Mouse (Mus musculus) cerebellum, postnatal 36 days (tissue): ENCODE results near the gene Fndc3b.

Experiments used
- DNase-seq, 2 experiments: peaks; one replicate each; pipeline ENCODE4 v3.0.0; 2021 to 2022; ENCODE audit warnings: mixed read lengths in 2 of 2

The Fndc3b gene

GRCm38 (mm10) chr3:27550409-27550808 is 160.7 kb downstream of the Fndc3b start:
- DNase-seq, result no peak

DNA sequence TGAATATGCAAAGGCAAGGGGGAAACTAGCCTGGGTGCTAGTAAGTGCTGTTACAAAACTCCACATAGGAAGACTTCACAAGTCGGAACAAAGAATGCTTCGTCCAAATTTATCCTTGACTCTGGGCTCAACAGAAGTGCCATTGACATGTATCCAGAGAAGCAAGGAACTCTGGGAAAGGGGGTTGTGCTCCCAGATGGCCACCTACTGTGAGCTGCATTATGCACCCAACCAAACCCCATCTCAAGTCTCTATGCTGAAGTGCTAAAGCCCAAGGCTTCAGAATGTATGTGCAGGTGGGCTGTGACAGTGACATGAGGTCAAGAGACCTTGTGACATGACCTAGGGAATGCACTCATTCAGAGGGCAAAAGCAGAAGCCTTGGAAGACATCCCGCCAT is 165.5 kb downstream of the Fndc3b start:
- no peak for DNase-seq

DNA sequence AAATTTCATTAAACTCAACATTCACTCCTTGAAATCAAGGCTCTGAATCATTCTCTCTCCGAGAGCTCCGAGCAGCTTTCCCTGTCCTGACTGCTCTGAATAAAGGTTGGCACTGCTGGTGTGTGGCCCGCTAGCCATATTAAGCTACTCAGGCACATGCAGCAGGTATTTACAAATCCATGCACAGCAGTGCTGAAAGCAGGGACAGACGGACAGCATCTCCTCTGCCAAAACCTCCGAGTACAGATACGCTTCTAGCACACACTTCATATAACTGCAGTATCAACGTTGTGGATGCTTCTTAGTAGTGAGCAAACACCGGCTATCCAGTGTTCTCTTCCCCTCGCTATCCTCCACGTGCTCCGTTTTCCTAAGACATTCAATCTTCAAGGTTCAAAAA is 167.0 kb downstream of the Fndc3b start:
- no peak for DNase-seq

GRCm38 (mm10) chr3:27541841-27542240 is 169.3 kb downstream of the Fndc3b start:
- no peak for DNase-seq

DNA sequence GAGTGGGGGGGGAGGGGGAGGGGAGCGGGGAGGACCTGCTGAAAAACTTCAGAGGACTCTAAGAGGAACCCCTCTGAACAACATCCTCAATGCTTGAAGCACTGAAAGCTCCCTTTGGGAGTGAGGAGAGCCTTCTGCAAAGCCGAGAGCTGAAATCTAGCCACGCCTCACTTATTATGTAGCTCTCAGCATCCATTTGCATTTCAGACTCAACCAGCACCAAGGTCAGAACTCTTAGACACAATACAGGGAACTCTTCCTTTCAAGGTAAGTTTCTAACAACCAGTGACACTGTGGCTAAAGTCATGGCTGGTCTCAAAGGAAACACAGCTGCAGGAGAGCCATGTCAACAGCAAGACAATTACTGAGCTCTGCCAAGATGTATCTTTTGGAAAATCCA is 169.9 kb downstream of the Fndc3b start:
- DNase-seq, result no peak

DNA sequence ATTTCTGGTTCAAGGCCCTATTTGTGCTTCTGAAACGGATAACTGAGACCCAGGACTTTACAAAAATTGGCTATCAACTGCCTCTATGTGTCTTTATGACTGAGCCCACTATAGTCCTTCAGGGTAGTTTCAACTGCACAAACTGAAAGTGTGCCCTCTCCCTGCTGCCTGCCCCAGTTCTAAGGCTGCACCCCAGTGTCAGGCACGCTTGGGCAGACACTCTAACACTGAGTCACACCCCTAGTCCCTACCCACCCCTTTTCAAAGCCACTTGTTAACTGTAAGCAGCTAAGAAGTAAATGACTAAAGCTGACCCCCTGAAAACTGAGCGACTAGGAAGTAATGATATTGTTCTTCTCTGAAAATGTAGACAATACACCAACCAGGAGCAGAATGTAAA is 176.9 kb downstream of the Fndc3b start:
- no peak for DNase-seq

DNA sequence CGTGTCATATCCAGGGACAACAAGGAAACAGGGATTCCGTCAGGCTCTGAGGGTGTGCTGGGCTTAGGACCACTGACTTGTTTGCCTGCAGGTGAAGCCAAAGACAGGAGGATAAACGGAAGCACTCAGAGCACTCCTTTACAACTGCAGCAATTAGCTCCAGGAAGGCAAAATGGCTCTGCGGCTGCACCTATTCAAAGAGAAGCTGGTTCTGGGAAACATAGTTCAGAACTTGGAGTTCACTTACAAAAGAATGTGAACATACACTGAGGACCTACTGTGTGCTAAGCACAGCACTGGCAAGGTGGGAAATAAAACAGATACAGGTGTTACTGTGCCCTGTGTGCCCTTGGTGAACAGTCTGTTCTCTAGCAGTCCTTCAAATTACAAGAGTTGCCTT is 177.4 kb downstream of the Fndc3b start:
- DNase-seq, result no peak

GRCm38 (mm10) chr3:27531993-27532392 is 179.1 kb downstream of the Fndc3b start:
- no peak for DNase-seq

DNA sequence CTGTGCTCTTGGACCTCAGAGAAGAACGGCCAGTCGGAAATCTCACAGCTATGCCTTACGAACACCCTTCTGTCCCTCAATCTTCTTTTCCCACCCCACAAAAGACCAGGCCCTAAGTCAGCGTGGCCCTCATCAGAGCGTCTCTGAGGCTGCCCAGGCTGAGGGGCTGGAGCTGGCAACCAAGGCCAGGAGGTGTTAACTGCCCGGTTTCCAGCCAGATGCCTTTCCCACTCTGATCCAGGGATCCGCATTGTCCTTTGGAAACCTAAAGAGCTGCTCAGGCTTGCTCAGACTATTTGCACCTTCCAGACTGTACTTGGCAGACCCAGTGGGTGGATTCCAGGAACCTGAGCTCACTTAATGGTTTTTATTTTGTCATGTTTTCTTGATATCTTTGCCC is 180.7 kb downstream of the Fndc3b start:
- no peak for DNase-seq

DNA sequence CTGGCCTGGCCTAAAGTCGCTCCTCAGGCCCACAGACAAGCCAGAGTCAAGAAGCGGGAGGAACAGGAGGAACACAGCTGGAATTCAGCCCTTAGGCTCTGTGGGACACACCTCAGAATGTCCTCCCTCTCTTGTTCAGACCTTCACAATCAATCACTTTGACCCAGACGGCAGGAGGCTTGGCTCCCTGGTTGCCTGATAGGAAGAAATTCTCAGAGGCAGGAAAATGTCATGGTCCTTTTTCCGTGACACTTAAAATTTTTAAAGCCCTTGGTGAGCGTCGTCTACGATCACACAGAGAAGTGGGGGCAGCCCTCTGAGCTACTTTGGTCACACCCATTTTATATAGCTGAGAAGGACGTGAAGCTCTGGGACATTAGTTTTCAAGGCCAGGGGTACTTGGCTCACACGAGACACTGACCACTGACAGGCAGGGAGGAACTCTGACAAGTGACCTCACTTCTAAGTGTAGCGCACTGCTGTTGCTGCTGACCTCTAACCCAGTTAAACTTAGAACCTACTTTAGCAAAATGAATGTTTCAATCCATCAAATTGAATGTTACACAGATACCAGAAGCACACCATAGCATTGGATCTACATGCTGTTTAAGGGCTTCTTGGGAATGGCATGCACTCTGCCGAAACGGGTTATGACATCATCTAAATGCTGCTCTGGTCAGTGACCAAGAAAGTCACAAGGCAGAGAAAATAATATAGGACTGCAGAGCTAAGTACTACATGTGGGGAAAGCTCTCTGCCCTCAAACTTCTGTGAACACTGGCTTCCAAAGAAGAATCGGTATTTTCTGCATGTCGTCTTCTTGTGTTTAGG is 181.7 kb downstream of the Fndc3b start:
- DNase-seq, result no peak

DNA sequence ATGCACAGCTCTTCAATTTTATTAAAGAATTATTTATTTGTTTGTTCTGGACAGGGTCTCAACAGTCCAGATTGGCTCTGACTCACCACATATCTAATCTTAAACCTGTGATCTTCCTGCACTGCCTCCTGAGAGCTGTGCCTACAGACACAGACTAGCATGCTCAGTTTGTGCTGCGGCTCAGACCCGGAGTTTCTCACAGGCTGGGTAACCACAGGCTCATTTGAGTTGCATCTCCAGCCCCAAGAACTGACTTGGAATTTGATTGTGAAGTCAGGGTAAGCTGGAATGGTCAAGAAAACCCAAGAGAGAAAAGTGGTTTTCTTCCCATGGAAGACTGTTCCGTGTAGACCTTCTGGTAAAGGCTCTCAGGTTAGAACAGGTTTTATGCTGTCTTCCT is 184.1 kb downstream of the Fndc3b start:
- no peak for DNase-seq

- DNase-seq, result no peak
Measured at GRCm38 (mm10) chr3:27523176-27523936, 187.8 kb downstream of the Fndc3b start.

DNA sequence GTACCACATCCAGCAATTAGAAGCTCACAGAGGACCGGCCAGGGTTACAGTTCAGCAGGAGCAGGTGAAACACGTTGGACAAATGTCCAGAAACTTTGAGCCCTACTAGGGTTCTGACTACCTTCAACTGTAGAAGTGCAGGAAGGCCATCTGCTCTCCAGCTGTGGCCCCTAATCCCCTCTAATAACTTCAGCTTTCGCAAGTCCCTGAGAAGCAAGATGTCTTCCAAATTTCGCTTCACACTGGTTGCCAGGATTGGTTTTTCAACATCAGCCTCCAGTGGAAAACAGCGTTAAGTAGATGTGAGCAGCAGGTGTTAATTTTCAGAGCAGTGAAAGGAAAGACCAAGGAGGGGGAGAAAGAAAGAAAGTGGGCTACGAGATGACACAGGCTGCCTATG is 190.7 kb downstream of the Fndc3b start:
- DNase-seq, result no peak

DNA sequence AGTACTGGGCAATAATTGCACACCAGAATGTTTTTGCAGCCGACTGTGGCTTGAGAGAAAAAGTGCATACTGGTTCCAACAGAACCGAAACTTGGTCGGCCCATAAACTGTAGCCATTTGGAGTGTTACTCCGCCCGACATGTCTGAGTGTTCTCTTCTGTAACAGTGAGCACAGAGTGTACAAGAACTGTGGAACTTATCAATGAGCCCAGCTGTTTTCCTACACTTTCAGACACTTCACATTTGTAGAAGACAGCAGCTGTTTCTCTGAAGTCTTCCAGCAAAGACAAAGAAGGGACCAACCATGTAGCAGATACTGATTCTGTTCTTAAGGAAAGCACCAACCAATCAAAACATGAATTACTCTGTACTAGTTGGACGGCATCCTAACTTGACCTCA is 191.6 kb downstream of the Fndc3b start:
- DNase-seq, result no peak

GRCm38 (mm10) chr3:27518935-27519334 is 192.2 kb downstream of the Fndc3b start:
- DNase-seq, result no peak

DNA sequence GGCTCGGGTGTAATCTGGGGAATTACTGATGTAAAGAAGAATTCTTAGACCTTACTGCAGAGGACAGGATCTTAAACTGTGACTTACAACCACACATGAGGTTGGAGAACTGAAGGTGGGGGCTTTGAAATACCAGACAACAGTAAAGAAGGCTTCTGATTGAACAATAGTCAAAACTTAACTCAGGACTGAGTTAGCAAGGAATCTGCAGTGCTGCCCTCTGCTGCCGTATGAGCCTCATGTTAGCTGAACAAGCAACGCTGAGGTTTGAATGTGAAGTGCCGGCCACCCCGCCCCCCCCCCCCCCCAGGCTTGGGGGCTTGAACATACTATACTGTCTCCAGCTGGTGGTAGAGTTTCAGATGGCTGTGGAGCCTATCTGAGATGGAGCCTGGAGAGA is 194.6 kb downstream of the Fndc3b start:
- DNase-seq, result no peak

- DNase-seq, result no peak
Measured at GRCm38 (mm10) chr3:27511765-27512164, 199.3 kb downstream of the Fndc3b start.

DNA sequence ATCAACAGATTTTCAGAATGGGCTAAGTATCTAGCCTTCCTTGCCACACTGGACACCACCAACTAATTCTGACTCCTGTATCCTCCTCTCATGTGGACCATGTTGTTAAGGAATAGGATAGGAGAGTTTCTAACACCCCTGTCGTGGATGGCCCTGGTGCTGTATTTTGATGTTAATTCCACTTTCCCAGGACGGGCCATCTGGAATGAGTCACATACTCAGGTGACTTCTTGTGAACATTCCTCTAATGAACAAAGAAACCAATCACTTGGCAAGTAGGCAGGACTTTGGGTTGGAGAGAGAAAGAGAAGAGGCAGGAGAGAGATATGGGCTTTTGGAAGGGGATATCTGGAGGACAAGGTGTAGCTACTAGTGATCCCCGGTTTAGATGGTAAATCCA is 204.2 kb downstream of the Fndc3b start:
- no peak for DNase-seq

DNA sequence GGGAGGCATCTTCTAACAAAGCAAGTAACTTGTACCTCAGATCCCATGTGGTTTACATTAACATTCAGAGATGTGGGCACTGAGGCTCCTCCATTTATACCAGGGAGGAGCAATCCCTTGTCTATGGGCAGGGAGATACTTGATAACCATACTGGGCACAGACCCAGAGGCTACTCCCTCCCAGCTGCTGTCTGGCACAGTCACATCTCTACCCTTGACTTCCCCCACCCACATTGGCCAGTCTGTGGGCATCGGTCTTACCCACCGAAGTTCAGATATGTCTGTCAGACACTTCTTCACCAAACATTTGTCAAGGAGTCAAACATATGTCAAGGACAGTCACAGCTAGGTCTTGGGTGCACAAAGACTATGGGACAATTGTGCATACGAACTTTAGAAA is 205.5 kb downstream of the Fndc3b start:
- DNase-seq, result no peak

GRCm38 (mm10) chr3:27503279-27504038 is 207.6 kb downstream of the Fndc3b start:
- DNase-seq, result no peak

DNA sequence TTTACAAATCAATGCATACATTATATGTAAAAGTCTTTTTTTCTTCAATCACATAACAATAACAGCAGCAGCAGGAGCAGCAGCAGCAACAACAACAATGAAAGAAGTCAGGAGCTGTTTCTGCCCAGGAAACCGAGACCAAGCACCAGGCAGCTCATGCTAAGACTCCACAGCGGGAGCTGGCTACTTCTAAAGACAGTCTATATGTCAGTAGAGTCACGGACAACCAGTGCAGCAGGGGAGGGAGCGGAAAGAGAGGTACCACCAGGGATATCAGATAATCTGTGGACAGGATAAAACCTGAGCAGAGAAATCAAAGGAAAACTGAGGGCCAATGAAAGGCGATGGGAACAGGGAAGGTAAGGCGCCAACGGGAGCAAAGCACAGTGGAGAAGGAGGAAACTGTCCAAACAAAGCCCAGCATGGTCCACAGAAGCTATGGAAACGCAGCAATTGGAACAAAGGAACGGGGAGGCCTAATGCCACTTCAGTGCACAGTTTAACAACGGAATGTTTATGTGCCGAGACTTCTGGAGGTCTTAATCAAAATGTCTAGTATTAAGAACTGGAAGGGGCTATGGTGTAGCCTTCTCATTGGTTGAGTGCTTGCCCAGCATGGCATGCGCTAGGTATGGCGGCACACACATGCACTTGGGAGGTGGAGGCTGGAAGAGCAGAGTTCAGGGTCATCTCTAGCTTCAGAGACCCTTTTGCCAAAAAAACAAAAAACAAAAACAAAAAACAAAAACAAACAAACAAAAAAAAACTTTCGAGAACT is 215.6 kb downstream of the Fndc3b start:
- DNase-seq, result no peak

GRCm38 (mm10) chr3:27494698-27495097 is 216.4 kb downstream of the Fndc3b start:
- DNase-seq, result no peak

GRCm38 (mm10) chr3:27494066-27494465 is 217.0 kb downstream of the Fndc3b start:
- no peak for DNase-seq
